Mouse (Mus musculus) heart, postnatal 36 days (tissue): ENCODE measurements around the gene Zfp579. TPM values are rescaled to one million over a fixed set of nuclear protein-coding genes. Genes with fewer than 3 reads are reported as not detected.

Experiments
- total RNA-seq, 2 experiments: library from RNA; stranded (reverse); gene quantifications; 2 replicates each; pipeline ENCODE4 v1.2.3; 2021

Gene Zfp579
- total RNA-seq, 2 experiments from 2014 or later, result 14.2 to 16.4 TPM

Other genes with a start within 250 kb of the Zfp579 start
- 1 to 10 TPM; 1.9 to 2.3 TPM for gene Cox6b2, start 243.1 kb downstream of the Zfp579 start, total RNA-seq
- not detected for gene Fam71e2, start 224.9 kb downstream of the Zfp579 start, total RNA-seq
- gene Il11, start 213.3 kb downstream of the Zfp579 start, total RNA-seq, result not detected
- not detected for gene Tmem190, start 213.2 kb downstream of the Zfp579 start, total RNA-seq
- gene Tmem238, start 206.5 kb downstream of the Zfp579 start, total RNA-seq, result 1 to 10 TPM; 4.4 to 5.7 TPM
- 100 to 1,000 TPM; 515 to 545 TPM for gene Rpl28, start 203.3 kb downstream of the Zfp579 start, total RNA-seq
- gene Ube2s, start 183.6 kb downstream of the Zfp579 start, total RNA-seq, result 10 to 100 TPM; 89.8 to 95.7 TPM
- gene Shisa7, start 151.5 kb downstream of the Zfp579 start, total RNA-seq, result not detected
- 1 to 10 TPM; 3.9 to 4.6 TPM for gene Isoc2b, start 125.9 kb downstream of the Zfp579 start, total RNA-seq
- 10 to 100 TPM; 45.4 to 48.8 TPM for gene Isoc2a, start 119.0 kb downstream of the Zfp579 start, total RNA-seq
- not detected for gene Gm36210, start 89.6 kb downstream of the Zfp579 start, total RNA-seq
- gene Zfp628, start 80.9 kb downstream of the Zfp579 start, total RNA-seq, result 1 to 10 TPM; 7.2 to 9.2 TPM
- gene Nat14, start 74.1 kb downstream of the Zfp579 start, total RNA-seq, result 1 to 10 TPM; 4.3 to 5.1 TPM
- gene Ssc5d, start 70.4 kb downstream of the Zfp579 start, total RNA-seq, result 1 to 10 TPM; 3.9 to 4.1 TPM
- gene Sbk2, start 31.8 kb downstream of the Zfp579 start, total RNA-seq, result 10 to 100 TPM; 26.5 to 34.0 TPM
- 10 to 100 TPM; 31.5 to 45.5 TPM for gene Sbk3, start 25.0 kb downstream of the Zfp579 start, total RNA-seq
- 10 to 100 TPM in 1 of 2 experiments, 1 to 10 TPM in 1; 9.7 to 10.4 TPM for gene Zfp524, start 18.3 kb upstream of the Zfp579 start, total RNA-seq
- 10 to 100 TPM; 17.0 to 21.6 TPM for gene Fiz1, start 18.5 kb upstream of the Zfp579 start, total RNA-seq
- gene Gm44973, start 19.3 kb upstream of the Zfp579 start, total RNA-seq, result not detected
- gene Zfp865, start 24.2 kb upstream of the Zfp579 start, total RNA-seq, result 10 to 100 TPM; 14.1 to 14.9 TPM
- gene Ccdc106, start 24.4 kb upstream of the Zfp579 start, total RNA-seq, result not detected
- not detected for gene 4632433K11Rik, start 38.0 kb upstream of the Zfp579 start, total RNA-seq
- 1 to 10 TPM; 5.2 to 6.1 TPM for gene Zfp784, start 42.3 kb upstream of the Zfp579 start, total RNA-seq
- 1 to 10 TPM; 5.6 to 5.7 TPM for gene Zfp580, start 55.4 kb upstream of the Zfp579 start, total RNA-seq
- 10 to 100 TPM; 62.4 to 70.8 TPM for gene U2af2, start 66.0 kb upstream of the Zfp579 start, total RNA-seq
- 100 to 1,000 TPM; 176 to 184 TPM for gene Epn1, start 84.1 kb upstream of the Zfp579 start, total RNA-seq
- not detected for gene Rfpl4, start 120.8 kb upstream of the Zfp579 start, total RNA-seq
- 1 to 10 TPM; 6.2 to 6.9 TPM for gene Rasl2-9, start 129.8 kb upstream of the Zfp579 start, total RNA-seq
- not detected for gene Vmn1r55, start 153.5 kb upstream of the Zfp579 start, total RNA-seq
- not detected for gene Vmn1r56, start 200.6 kb upstream of the Zfp579 start, total RNA-seq
- gene Vmn1r57, start 222.3 kb upstream of the Zfp579 start, total RNA-seq, result not detected